Mouse (Mus musculus): ENCODE data around the gene Islr. TPM values are rescaled to one million over a fixed set of nuclear protein-coding genes. Genes with fewer than 3 reads are reported as not detected.

The Islr gene
- total and polyA plus RNA-seq, 3 experiments, result not detected

GRCm38 (mm10) chr9:58216402-58216801 lies 12.3 kb upstream of the Islr start:
- Histone ChIP-seq H3K36me3 (ENCODE audit: control insufficient read depth in 1 of 2, insufficient read depth in 2 of 2, low read length in 2 of 2) (peaks cover 4 to 16% of the 10 kb centered on the region in 2 experiments), H3K9me3 (replicated peaks; ENCODE audit: insufficient read depth, low read length) (no peaks in the 10 kb centered on the region), H3K4me1 (ENCODE audit: control insufficient read depth in 1 of 2, insufficient read depth in 2 of 2, low read length in 2 of 2) (peaks cover 7 to 21% of the 10 kb centered on the region in 2 experiments), H3K27ac (ENCODE audit: control insufficient read depth, low read depth, low read length) (no peak overlapping the region), H3K27me3 (ENCODE audit: control insufficient read depth in 1 of 2, insufficient read depth in 2 of 2, low read length in 2 of 2) (no peaks in the 10 kb centered on the region), H3K9ac (ENCODE audit: control insufficient read depth, low read depth, low read length, poor library complexity, severe bottlenecking) (no peak overlapping the region), H3K79me2 (ENCODE audit: control insufficient read depth, insufficient read depth, low read length, poor library complexity) (no peaks in the 10 kb centered on the region), H3K4me3 (ENCODE audit: control insufficient read depth in 1 of 2, insufficient read depth in 1 of 2, low read depth in 2 of 2, low read length in 2 of 2) (no peak overlapping the region)
- DNase-seq (ENCODE audit: low read depth, low spot score), result peak; percentile 46
- TF ChIP-seq TAL1 (IDR thresholded peaks at IDR 0.05; ENCODE audit: low read length), result no peak
- TF ChIP-seq CTCF (IDR thresholded peaks at IDR 0.05 in 2 of 3, conservative IDR thresholded peaks at IDR 0.05 in 1 of 3; ENCODE audit: control insufficient read depth in 1 of 3, insufficient read depth in 1 of 3, low read depth in 2 of 3, low read length in 3 of 3, poor library complexity in 1 of 3, severe bottlenecking in 1 of 3), result peak; percentile 28 to 66 (median 62); a peak in 5 of 6 replicates
- no peak for TF ChIP-seq ZMIZ1 (IDR thresholded peaks at IDR 0.05; ENCODE audit: low read depth, low read length)
- TF ChIP-seq MAZ (IDR thresholded peaks at IDR 0.05; ENCODE audit: low read depth, low read length), result no peak
- no peak for TF ChIP-seq MYB (IDR thresholded peaks at IDR 0.05; ENCODE audit: low read depth, low read length)
- no peak for TF ChIP-seq MYC (IDR thresholded peaks at IDR 0.05; ENCODE audit: low read depth, low read length)
- no peak for TF ChIP-seq EP300 (IDR thresholded peaks at IDR 0.05; ENCODE audit: low read depth in 1 of 2, low read length in 2 of 2)
- TF ChIP-seq KAT2A (conservative IDR thresholded peaks at IDR 0.05; ENCODE audit: low read depth, low read length), result no peak
- peak; percentile 32 for TF ChIP-seq SMC3 (IDR thresholded peaks at IDR 0.05; ENCODE audit: low read depth, low read length)
- no peak for TF ChIP-seq CHD1 (IDR thresholded peaks at IDR 0.05; ENCODE audit: low read depth, low read length)
- no peak for TF ChIP-seq MEF2A (IDR thresholded peaks at IDR 0.05; ENCODE audit: extremely low read depth, insufficient replicate concordance, low read depth, low read length, poor library complexity, severe bottlenecking)
- peak; percentile 44 for TF ChIP-seq RAD21 (IDR thresholded peaks at IDR 0.05; ENCODE audit: low read depth, low read length)
- no peak for TF ChIP-seq MXI1 (IDR thresholded peaks at IDR 0.05; ENCODE audit: low read depth, low read length)
- no peak for TF ChIP-seq MAX (IDR thresholded peaks at IDR 0.05; ENCODE audit: low read length)
- no peak for TF ChIP-seq USF1 (IDR thresholded peaks at IDR 0.05; ENCODE audit: low read depth, low read length)
- TF ChIP-seq ETS1 (IDR thresholded peaks at IDR 0.05; ENCODE audit: low read depth, low read length), result no peak
- TF ChIP-seq MAFK (IDR thresholded peaks at IDR 0.05; ENCODE audit: borderline replicate concordance, low read depth, low read length), result no peak
- no peak for TF ChIP-seq GABPA (IDR thresholded peaks at IDR 0.05; ENCODE audit: low read depth, low read length)
- no peak for TF ChIP-seq TBP (IDR thresholded peaks at IDR 0.05; ENCODE audit: low read depth, low read length)
- no peak for TF ChIP-seq NRF1 (IDR thresholded peaks at IDR 0.05; ENCODE audit: insufficient read depth, low read depth, low read length, poor library complexity, severe bottlenecking)

GRCm38 (mm10) chr9:58214519-58215180 lies 10.5 kb upstream of the Islr start:
- peaks cover 7 to 25% of the 10 kb centered on the region in 2 experiments for H3K4me1 ChIP-seq (ENCODE audit: control insufficient read depth in 1 of 2, insufficient read depth in 2 of 2, low read length in 2 of 2)
- peak; percentile 36 for DNase-seq (ENCODE audit: low read depth, low spot score)
- no peaks in the 10 kb centered on the region for H3K9me3 ChIP-seq (replicated peaks; ENCODE audit: insufficient read depth, low read length)
- no peak overlapping the region for H3K27ac ChIP-seq (ENCODE audit: control insufficient read depth, low read depth, low read length)
- no peaks in the 10 kb centered on the region for H3K27me3 ChIP-seq (ENCODE audit: control insufficient read depth in 1 of 2, insufficient read depth in 2 of 2, low read length in 2 of 2)
- peaks cover 0 to 18% of the 10 kb centered on the region in 2 experiments; a peak in 2 of 4 replicates for H3K36me3 ChIP-seq (ENCODE audit: control insufficient read depth in 1 of 2, insufficient read depth in 2 of 2, low read length in 2 of 2)
- H3K9ac ChIP-seq (ENCODE audit: control insufficient read depth, low read depth, low read length, poor library complexity, severe bottlenecking), result no peak overlapping the region
- no peak overlapping the region for H3K4me3 ChIP-seq (ENCODE audit: control insufficient read depth in 1 of 2, insufficient read depth in 1 of 2, low read depth in 2 of 2, low read length in 2 of 2)
- TF ChIP-seq UBTF (IDR thresholded peaks at IDR 0.05; ENCODE audit: borderline replicate concordance, insufficient read depth, low read depth, low read length) (no peak), GATA1 (IDR thresholded peaks at IDR 0.05; ENCODE audit: low read depth, low read length) (0 out of 2 replicates have a peak, but pooled peaks have one; percentile 21)
- no peaks in the 10 kb centered on the region for H3K79me2 ChIP-seq (ENCODE audit: control insufficient read depth, insufficient read depth, low read length, poor library complexity)

Measured in MEL (cell line).